Mouse (Mus musculus) kidney, adult 8-10 months (tissue): ENCODE measurements around the gene Ppp5c.

Source experiments
- DNase-seq, 2 experiments: peaks; one replicate each; pipeline ENCODE4 v3.0.0; 2022

Gene Ppp5c

GRCm38 (mm10) chr7:17011909-17012590, 15.7 kb downstream of the Ppp5c start:
- DNase-seq: no peak

- DNase-seq: no peak
These were observed 17.7 kb downstream of the Ppp5c start for GRCm38 (mm10) chr7:17010010-17010347.

- no peak for DNase-seq
These were observed 18.3 kb downstream of the Ppp5c start for GRCm38 (mm10) chr7:17009326-17010009.

GRCm38 (mm10) chr7:17007300-17007699, 20.4 kb downstream of the Ppp5c start:
- peak in 1 of 2 experiments; percentile 50 for DNase-seq

- DNase-seq: peak in 1 of 2 experiments; percentile 47
These were observed 23.0 kb downstream of the Ppp5c start for GRCm38 (mm10) chr7:17004716-17005115.

- peak; percentile 65 to 81 for DNase-seq
These were observed 24.3 kb downstream of the Ppp5c start for GRCm38 (mm10) chr7:17003230-17003960.

- DNase-seq: peak; percentile 82 to 84
These were observed 25.1 kb downstream of the Ppp5c start for GRCm38 (mm10) chr7:17002375-17003195.

GRCm38 (mm10) chr7:16999650-17000049, 28.1 kb downstream of the Ppp5c start:
- peak; percentile 74 to 92 for DNase-seq

- DNase-seq: no peak
These were observed 28.5 kb downstream of the Ppp5c start for GRCm38 (mm10) chr7:16999233-16999632.

- no peak for DNase-seq
These were observed 32.4 kb downstream of the Ppp5c start for GRCm38 (mm10) chr7:16995345-16995744.

GRCm38 (mm10) chr7:16994400-16994799, 33.3 kb downstream of the Ppp5c start:
- DNase-seq: no peak

GRCm38 (mm10) chr7:16993651-16994399, 33.9 kb downstream of the Ppp5c start:
- peak; percentile 44 to 57 for DNase-seq

GRCm38 (mm10) chr7:16992451-16992807, 35.3 kb downstream of the Ppp5c start, which contains the start of gene Ccdc8:
TSS of gene Ccdc8 (plus strand) at chr7:16992708.
- DNase-seq: no peak

- DNase-seq: no peak
These were observed 35.9 kb downstream of the Ppp5c start for GRCm38 (mm10) chr7:16991681-16992450.

- no peak for DNase-seq
These were observed 37.5 kb downstream of the Ppp5c start for GRCm38 (mm10) chr7:16990006-16990744.

- DNase-seq: no peak
These were observed 39.3 kb downstream of the Ppp5c start for GRCm38 (mm10) chr7:16988405-16988804.

- no peak for DNase-seq
These were observed 40.1 kb downstream of the Ppp5c start for GRCm38 (mm10) chr7:16987541-16988149.

GRCm38 (mm10) chr7:16982859-16983568, 44.7 kb downstream of the Ppp5c start, which contains the start of gene Gm42372:
TSS of gene Gm42372 (plus strand) at chr7:16983086.
- DNase-seq: no peak

GRCm38 (mm10) chr7:16980348-16980747, 47.4 kb downstream of the Ppp5c start:
- DNase-seq: no peak
